Mouse (Mus musculus) MEL (cell line): ENCODE results near the gene Hsp90ab1. TPM values are rescaled to one million over a fixed set of nuclear protein-coding genes. Genes with fewer than 3 reads are reported as not detected.

Source experiments
- DNase-seq: peaks from one replicate; pipeline ENCODE4 v3.0.0; 2011; ENCODE audit warnings: low read depth, low spot score
- H3K27ac ChIP-seq: 2 replicates; pipeline ENCODE4 v1.5.1; 2012; ENCODE audit warnings: low read depth, mild to moderate bottlenecking, control low read depth, low read length, moderate library complexity; ENCODE audit not compliant: control insufficient read depth
- H3K27me3 ChIP-seq, 2 experiments: fragments of 150-350 bp in 1 of 2; sonication (generic) in 1 of 2; 2 replicates each; pipeline ENCODE4 v1.6.1; 2012; ENCODE audit warnings: low read length in 2 of 2, mild to moderate bottlenecking in 2 of 2, improper control_type of control experiment in 1 of 2, moderate library complexity in 1 of 2; ENCODE audit not compliant: insufficient read depth in 2 of 2, control insufficient read depth in 1 of 2
- H3K36me3 ChIP-seq, 2 experiments: 2 replicates each; pipeline ENCODE4 v1.6.1; 2012 to 2014; ENCODE audit warnings: low read length in 2 of 2, improper control_type of control experiment in 1 of 2, inconsistent platforms in 1 of 2, mild to moderate bottlenecking in 1 of 2; ENCODE audit not compliant: insufficient read depth in 2 of 2, control insufficient read depth in 1 of 2
- H3K4me1 ChIP-seq, 2 experiments: fragments of 150-350 bp in 1 of 2; sonication (generic) in 1 of 2; 2 replicates each; pipeline ENCODE4 v1.6.1; 2012; ENCODE audit warnings: low read length in 2 of 2, improper control_type of control experiment in 1 of 2, mild to moderate bottlenecking in 1 of 2; ENCODE audit not compliant: insufficient read depth in 2 of 2, control insufficient read depth in 1 of 2
- H3K4me3 ChIP-seq, 2 experiments: fragments of 150-350 bp in 1 of 2; sonication (generic) in 1 of 2; 2 replicates each; pipeline ENCODE4 v1.5.1; 2012; ENCODE audit warnings: low read depth in 2 of 2, low read length in 2 of 2, mild to moderate bottlenecking in 2 of 2, moderate library complexity in 2 of 2, control low read depth in 1 of 2, improper control_type of control experiment in 1 of 2; ENCODE audit not compliant: control insufficient read depth in 1 of 2, insufficient read depth in 1 of 2
- H3K79me2 ChIP-seq: 2 replicates; pipeline ENCODE4 v1.6.1; 2012; ENCODE audit warnings: mild to moderate bottlenecking, low read length, moderate library complexity; ENCODE audit not compliant: control insufficient read depth, poor library complexity, insufficient read depth
- H3K9ac ChIP-seq: 2 replicates; pipeline ENCODE4 v1.6.1; 2012; ENCODE audit warnings: low read depth, mild to moderate bottlenecking, control low read depth, low read length, moderate library complexity; ENCODE audit not compliant: control insufficient read depth, poor library complexity, severe bottlenecking
- H3K9me3 ChIP-seq: fragments of 150-350 bp; sonication (generic); replicated peaks from 2 replicates; pipeline ENCODE4 v1.6.1; 2012; ENCODE audit warnings: mild to moderate bottlenecking, low read length, improper control_type of control experiment, moderate library complexity; ENCODE audit not compliant: insufficient read depth
- BHLHE40 ChIP-seq: IDR thresholded peaks from 2 replicates; pipeline ENCODE4 v1.6.1; 2012; ENCODE audit warnings: low read depth, mild to moderate bottlenecking, inconsistent platforms, low read length, improper control_type of control experiment, borderline replicate concordance
- CHD1 ChIP-seq: IDR thresholded peaks from 2 replicates; pipeline ENCODE4 v1.6.1; 2012; ENCODE audit warnings: low read depth, mild to moderate bottlenecking, inconsistent platforms, low read length, improper control_type of control experiment
- CHD2 ChIP-seq: IDR thresholded peaks from 2 replicates; pipeline ENCODE4 v1.6.1; 2011; ENCODE audit warnings: low read length, improper control_type of control experiment
- CTCF ChIP-seq, 3 experiments: IDR thresholded peaks in 2 of 3; conservative IDR thresholded peaks in 1 of 3; 2 replicates each; pipeline ENCODE4 v1.5.1; 2011 to 2012; ENCODE audit warnings: low read length in 3 of 3, low read depth in 2 of 3, mild to moderate bottlenecking in 2 of 3, improper control_type of control experiment in 1 of 3, inconsistent platforms in 1 of 3, mixed read lengths in 1 of 3, moderate library complexity in 1 of 3; ENCODE audit not compliant: control insufficient read depth in 1 of 3, insufficient read depth in 1 of 3, poor library complexity in 1 of 3, severe bottlenecking in 1 of 3
- E2F4 ChIP-seq: IDR thresholded peaks from 2 replicates; pipeline ENCODE4 v1.6.1; 2011; ENCODE audit warnings: low read depth, low read length, improper control_type of control experiment, borderline replicate concordance
- ELF1 ChIP-seq: IDR thresholded peaks from 2 replicates; pipeline ENCODE4 v1.6.1; 2014; ENCODE audit warnings: low read depth, mild to moderate bottlenecking, inconsistent platforms, low read length, improper control_type of control experiment, moderate library complexity
- EP300 ChIP-seq, 2 experiments: IDR thresholded peaks; 2 replicates each; pipeline ENCODE4 v1.6.1; 2011; ENCODE audit warnings: improper control_type of control experiment in 2 of 2, low read length in 2 of 2, low read depth in 1 of 2, mild to moderate bottlenecking in 1 of 2
- ETS1 ChIP-seq: IDR thresholded peaks from 2 replicates; pipeline ENCODE4 v1.6.1; 2012; ENCODE audit warnings: low read depth, mild to moderate bottlenecking, inconsistent platforms, low read length, improper control_type of control experiment, moderate library complexity
- GABPA ChIP-seq: IDR thresholded peaks from 2 replicates; pipeline ENCODE4 v1.6.1; 2012; ENCODE audit warnings: low read depth, mild to moderate bottlenecking, inconsistent platforms, low read length, improper control_type of control experiment, moderate library complexity
- HCFC1 ChIP-seq: IDR thresholded peaks from 2 replicates; pipeline ENCODE4 v1.6.1; 2012; ENCODE audit warnings: low read depth, mild to moderate bottlenecking, inconsistent platforms, low read length, improper control_type of control experiment, moderate library complexity
- JUND ChIP-seq: IDR thresholded peaks from 2 replicates; pipeline ENCODE4 v1.6.1; 2011; ENCODE audit warnings: low read depth, mild to moderate bottlenecking, improper control_type of control experiment, low read length
- KAT2A ChIP-seq: conservative IDR thresholded peaks from 2 replicates; pipeline ENCODE4 v1.6.1; 2012; ENCODE audit warnings: low read depth, low read length, improper control_type of control experiment, inconsistent platforms
- MAFK ChIP-seq: IDR thresholded peaks from 2 replicates; pipeline ENCODE4 v1.6.1; 2011; ENCODE audit warnings: low read depth, mild to moderate bottlenecking, low read length, improper control_type of control experiment, borderline replicate concordance
- MAX ChIP-seq: IDR thresholded peaks from 2 replicates; pipeline ENCODE4 v1.6.1; 2011; ENCODE audit warnings: low read length, improper control_type of control experiment
- MAZ ChIP-seq: IDR thresholded peaks from 2 replicates; pipeline ENCODE4 v1.6.1; 2012; ENCODE audit warnings: low read depth, mild to moderate bottlenecking, inconsistent platforms, low read length, improper control_type of control experiment
- MEF2A ChIP-seq: IDR thresholded peaks from 2 replicates; pipeline ENCODE4 v1.6.1; 2014; ENCODE audit warnings: low read depth, mild to moderate bottlenecking, inconsistent platforms, low read length, improper control_type of control experiment; ENCODE audit not compliant: poor library complexity, insufficient replicate concordance, severe bottlenecking; ENCODE audit errors: extremely low read depth
- MYB ChIP-seq: IDR thresholded peaks from 2 replicates; pipeline ENCODE4 v1.6.1; 2011; ENCODE audit warnings: mild to moderate bottlenecking, low read depth, low read length, improper control_type of control experiment
- MYC ChIP-seq: IDR thresholded peaks from 2 replicates; pipeline ENCODE4 v1.6.1; 2011; ENCODE audit warnings: low read depth, mild to moderate bottlenecking, low read length, improper control_type of control experiment, moderate library complexity
- NELFE ChIP-seq: IDR thresholded peaks from 2 replicates; pipeline ENCODE4 v1.6.1; 2011; ENCODE audit warnings: low read depth, low read length, improper control_type of control experiment
- NRF1 ChIP-seq: IDR thresholded peaks from 2 replicates; pipeline ENCODE4 v1.6.1; 2014; ENCODE audit warnings: low read depth, mild to moderate bottlenecking, inconsistent platforms, low read length, improper control_type of control experiment, moderate library complexity; ENCODE audit not compliant: poor library complexity, insufficient read depth, severe bottlenecking
- POLR2A ChIP-seq, 2 experiments: IDR thresholded peaks; 2 replicates each; pipeline ENCODE4 v1.6.1; 2011 to 2012; ENCODE audit warnings: low read length in 2 of 2, mild to moderate bottlenecking in 2 of 2, control low read depth in 1 of 2, improper control_type of control experiment in 1 of 2, low read depth in 1 of 2, moderate library complexity in 1 of 2; ENCODE audit not compliant: control insufficient read depth in 1 of 2, insufficient read depth in 1 of 2, poor library complexity in 1 of 2
- POLR2AphosphoS2 ChIP-seq: IDR thresholded peaks from 2 replicates; pipeline ENCODE4 v1.6.1; 2011; ENCODE audit warnings: low read length, improper control_type of control experiment
- RAD21 ChIP-seq: IDR thresholded peaks from 2 replicates; pipeline ENCODE4 v1.6.1; 2011; ENCODE audit warnings: mild to moderate bottlenecking, low read depth, low read length, improper control_type of control experiment
- RCOR1 ChIP-seq: IDR thresholded peaks from 2 replicates; pipeline ENCODE4 v1.6.1; 2012; ENCODE audit warnings: low read depth, mild to moderate bottlenecking, inconsistent platforms, low read length, improper control_type of control experiment
- SIN3A ChIP-seq: IDR thresholded peaks from 2 replicates; pipeline ENCODE4 v1.6.1; 2012; ENCODE audit warnings: low read length, improper control_type of control experiment, inconsistent platforms
- SMC3 ChIP-seq: IDR thresholded peaks from 2 replicates; pipeline ENCODE4 v1.6.1; 2011; ENCODE audit warnings: low read depth, low read length, improper control_type of control experiment
- TAL1 ChIP-seq: IDR thresholded peaks from 2 replicates; pipeline ENCODE4 v1.6.1; 2012; ENCODE audit warnings: mild to moderate bottlenecking, inconsistent platforms, low read length, moderate library complexity, mixed read lengths
- TBP ChIP-seq: IDR thresholded peaks from 2 replicates; pipeline ENCODE4 v1.8.0; 2011; ENCODE audit warnings: low read depth, low read length, improper control_type of control experiment
- TCF12 ChIP-seq: IDR thresholded peaks from 2 replicates; pipeline ENCODE4 v1.6.1; 2014; ENCODE audit warnings: low read depth, mild to moderate bottlenecking, inconsistent platforms, low read length, improper control_type of control experiment, moderate library complexity
- UBTF ChIP-seq: IDR thresholded peaks from 2 replicates; pipeline ENCODE4 v1.6.1; 2012; ENCODE audit warnings: low read depth, mild to moderate bottlenecking, inconsistent platforms, low read length, improper control_type of control experiment, moderate library complexity, borderline replicate concordance; ENCODE audit not compliant: insufficient read depth
- ZKSCAN1 ChIP-seq: IDR thresholded peaks from 2 replicates; pipeline ENCODE4 v1.6.1; 2012; ENCODE audit warnings: low read depth, mild to moderate bottlenecking, inconsistent platforms, low read length, improper control_type of control experiment, moderate library complexity
- ZMIZ1 ChIP-seq: IDR thresholded peaks from 2 replicates; pipeline ENCODE4 v1.6.1; 2012; ENCODE audit warnings: low read depth, mild to moderate bottlenecking, inconsistent platforms, low read length, improper control_type of control experiment, moderate library complexity
- ZNF384 ChIP-seq: IDR thresholded peaks from 2 replicates; pipeline ENCODE4 v1.6.1; 2012; ENCODE audit warnings: low read depth, mild to moderate bottlenecking, inconsistent platforms, low read length, improper control_type of control experiment
- polyA plus RNA-seq, 2 experiments: library from polyadenylated mRNA; stranded (reverse) in 1 of 2; unstranded in 1 of 2; fragments of >175 nt in 1 of 2; fragments of >200 nt in 1 of 2; gene quantifications; 2 replicates each; pipeline versions ENCODE4 v1.2.1 to v1.2.4; 2012; ENCODE audit warnings: low replicate concordance in 2 of 2, low read depth in 1 of 2; ENCODE audit not compliant: insufficient read length in 2 of 2, insufficient read depth in 1 of 2, missing spikeins in 1 of 2
- total RNA-seq: library from RNA; depleted of rRNA; stranded (reverse); fragments of 300-350 nt; gene quantifications from 2 replicates; pipeline ENCODE4 v1.2.3, GENCODE M21; 2012

Hsp90ab1 gene
- total and polyA plus RNA-seq, 3 experiments: 1,032 to 27,726 (median 4,130) TPM

DNA sequence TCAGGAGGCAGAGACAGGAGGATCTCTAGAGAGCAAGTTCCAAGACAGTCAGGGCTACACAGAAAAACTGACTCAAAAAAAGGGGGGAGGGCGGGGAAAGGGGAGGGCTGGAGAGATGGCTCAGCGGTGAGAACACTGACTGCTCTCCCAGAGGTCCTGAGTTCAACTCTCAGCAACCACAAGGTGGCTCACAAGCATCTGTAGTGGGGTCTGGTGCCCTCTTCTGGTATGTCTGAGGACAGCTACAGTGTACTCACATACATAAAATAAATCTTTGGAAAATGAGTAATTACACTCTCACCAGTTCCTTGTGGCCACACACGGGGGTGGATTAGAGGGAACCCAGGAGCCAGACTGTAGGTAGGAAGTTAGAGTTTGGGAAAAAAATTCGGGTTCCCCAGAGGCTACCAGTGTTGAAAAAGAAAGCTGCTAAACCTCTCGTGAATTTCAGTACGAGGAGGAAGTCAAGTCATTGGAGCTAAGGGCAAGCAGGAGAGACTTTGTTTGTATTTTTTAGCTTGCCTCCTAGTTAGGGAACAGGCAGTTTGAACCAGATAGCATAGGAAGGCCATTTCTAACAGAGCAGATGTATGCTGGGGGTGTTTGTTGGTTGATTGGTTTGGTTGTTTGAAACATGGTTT is 9.8 kb upstream of the Hsp90ab1 start:
- peak; percentile 17 for TF ChIP-seq RAD21
- TF ChIP-seq TAL1: no peak
- no peak for TF ChIP-seq MAZ
- no peak for TF ChIP-seq EP300 (IDR thresholded peaks at IDR 0.05; ENCODE audit: low read depth in 1 of 2, low read length in 2 of 2)
- no peak for TF ChIP-seq MYB
- no peak for TF ChIP-seq SIN3A
- no peak for TF ChIP-seq BHLHE40
- TF ChIP-seq CHD1: no peak
- TF ChIP-seq E2F4: no peak
- no peak for TF ChIP-seq RCOR1
- no peak for TF ChIP-seq NELFE
- TF ChIP-seq MEF2A: no peak
- no peak for TF ChIP-seq MAFK
- no peak for TF ChIP-seq ETS1
- 0 out of 2 replicates have a peak, but pooled peaks have one; percentile 14 for TF ChIP-seq HCFC1
- no peak for TF ChIP-seq POLR2A (IDR thresholded peaks at IDR 0.05; ENCODE audit: control insufficient read depth in 1 of 2, insufficient read depth in 1 of 2, low read depth in 1 of 2, low read length in 2 of 2, poor library complexity in 1 of 2)
- no peak for TF ChIP-seq KAT2A
- TF ChIP-seq GABPA: no peak
- no peak for TF ChIP-seq POLR2AphosphoS2
- TF ChIP-seq NRF1: no peak
- TF ChIP-seq ZKSCAN1: no peak
- peak; percentile 60 to 82 (median 61) for TF ChIP-seq CTCF (IDR thresholded peaks at IDR 0.05 in 2 of 3, conservative IDR thresholded peaks at IDR 0.05 in 1 of 3; ENCODE audit: control insufficient read depth in 1 of 3, insufficient read depth in 1 of 3, low read depth in 2 of 3, low read length in 3 of 3, poor library complexity in 1 of 3, severe bottlenecking in 1 of 3)
- no peak for TF ChIP-seq ZMIZ1
- TF ChIP-seq MYC: no peak
- TF ChIP-seq ELF1: no peak
- 0 out of 2 replicates have a peak, but pooled peaks have one; percentile 15 for TF ChIP-seq TBP
- no peak for TF ChIP-seq JUND
- TF ChIP-seq SMC3: peak; percentile 64
- no peak for TF ChIP-seq CHD2
- no peak for TF ChIP-seq MAX
- no peak for TF ChIP-seq UBTF
- TF ChIP-seq ZNF384: no peak
- no peak for TF ChIP-seq TCF12
- TF ChIP-seq, all 39 proteins: peak for 5
- Histone ChIP-seq H3K4me3 (no peak overlapping the region), H3K9me3 (no peaks in the 10 kb centered on the region), H3K4me1 (peaks cover 19 to 38% of the 10 kb centered on the region in 2 experiments), H3K36me3 (peaks cover 0 to 27% of the 10 kb centered on the region in 2 experiments; a peak in 3 of 4 replicates), H3K27me3 (no peaks in the 10 kb centered on the region), H3K79me2 (no peaks in the 10 kb centered on the region), H3K27ac (peak overlapping the region; percentile 59), H3K9ac (no peak overlapping the region)
- DNase-seq: peak; percentile 64
